Mouse (Mus musculus) splenic B cell, adult 2 months (primary cell): ENCODE results near the gene D630003M21Rik.

Experiments
- DNase-seq: peaks from one replicate; pipeline ENCODE4 v3.0.0-alpha.2; 2011; ENCODE audit warnings: low read depth, low spot score
- H3K27me3 ChIP-seq: 2 replicates; pipeline ENCODE4 v1.6.1; 2012; ENCODE audit warnings: mild to moderate bottlenecking, low read length, moderate library complexity, mixed read lengths; ENCODE audit not compliant: control insufficient read depth, poor library complexity, insufficient read depth, severe bottlenecking
- H3K36me3 ChIP-seq: 2 replicates; pipeline ENCODE4 v1.6.1; 2012; ENCODE audit warnings: mild to moderate bottlenecking, low read length, moderate library complexity, mixed read lengths; ENCODE audit not compliant: control insufficient read depth, poor library complexity, insufficient read depth, severe bottlenecking

D630003M21Rik gene

GRCm38 (mm10) chr2:158228670-158229502 is at the start of gene D630003M21Rik:
TSS of gene D630003M21Rik (minus strand) at chr2:158229222.
- no peak for DNase-seq
- Histone ChIP-seq H3K27me3 (no peaks in the 10 kb centered on the region), H3K36me3 (no peaks in the 10 kb centered on the region)

GRCm38 (mm10) chr2:158276878-158277277 is 47.9 kb upstream of the D630003M21Rik start:
- Histone ChIP-seq H3K27me3 (no peaks in the 10 kb centered on the region), H3K36me3 (no peaks in the 10 kb centered on the region)
- DNase-seq = no peak

- H3K27me3 ChIP-seq = no peaks in the 10 kb centered on the region
- no peak for DNase-seq
- no peaks in the 10 kb centered on the region for H3K36me3 ChIP-seq
Measured at GRCm38 (mm10) chr2:158276451-158276850, 47.4 kb upstream of the D630003M21Rik start.

GRCm38 (mm10) chr2:158275811-158276210 is 46.8 kb upstream of the D630003M21Rik start:
- no peak for DNase-seq
- no peaks in the 10 kb centered on the region for H3K36me3 ChIP-seq
- no peaks in the 10 kb centered on the region for H3K27me3 ChIP-seq

- Histone ChIP-seq H3K27me3 (no peaks in the 10 kb centered on the region), H3K36me3 (no peaks in the 10 kb centered on the region)
- DNase-seq = no peak
Measured at GRCm38 (mm10) chr2:158275349-158275748, 46.3 kb upstream of the D630003M21Rik start.

- no peaks in the 10 kb centered on the region for H3K36me3 ChIP-seq
- no peaks in the 10 kb centered on the region for H3K27me3 ChIP-seq
- DNase-seq = no peak
Measured at GRCm38 (mm10) chr2:158273646-158274045, 44.6 kb upstream of the D630003M21Rik start.

- no peaks in the 10 kb centered on the region for H3K27me3 ChIP-seq
- no peak for DNase-seq
Measured at GRCm38 (mm10) chr2:158270017-158270416, 41.0 kb upstream of the D630003M21Rik start.

GRCm38 (mm10) chr2:158264877-158265276 is 35.9 kb upstream of the D630003M21Rik start:
- no peak for DNase-seq
- Histone ChIP-seq H3K27me3 (no peaks in the 10 kb centered on the region), H3K36me3 (no peaks in the 10 kb centered on the region)

More at GRCm38 (mm10) chr2:158270017-158270416, 41.0 kb upstream of the D630003M21Rik start:
- H3K36me3 ChIP-seq = no peaks in the 10 kb centered on the region

- no peak for DNase-seq
- H3K27me3 ChIP-seq = no peaks in the 10 kb centered on the region
- H3K36me3 ChIP-seq = no peaks in the 10 kb centered on the region
Measured at GRCm38 (mm10) chr2:158259498-158259897, 30.5 kb upstream of the D630003M21Rik start.

- Histone ChIP-seq H3K27me3 (no peaks in the 10 kb centered on the region), H3K36me3 (no peaks in the 10 kb centered on the region)
- peak; percentile 74 for DNase-seq
Measured at GRCm38 (mm10) chr2:158258781-158259180, 29.8 kb upstream of the D630003M21Rik start.

GRCm38 (mm10) chr2:158258005-158258418 is 29.0 kb upstream of the D630003M21Rik start, which contains the start of gene Bpi:
TSS of gene Bpi (plus strand) at chr2:158258094.
- peak; percentile 66 for DNase-seq
- no peaks in the 10 kb centered on the region for H3K27me3 ChIP-seq

GRCm38 (mm10) chr2:158256894-158257293 is 27.9 kb upstream of the D630003M21Rik start:
- Histone ChIP-seq H3K27me3 (no peaks in the 10 kb centered on the region), H3K36me3 (no peaks in the 10 kb centered on the region)
- DNase-seq = no peak

More at GRCm38 (mm10) chr2:158258005-158258418, 29.0 kb upstream of the D630003M21Rik start, which contains the start of gene Bpi:
- H3K36me3 ChIP-seq = no peaks in the 10 kb centered on the region

- no peaks in the 10 kb centered on the region for H3K27me3 ChIP-seq
- H3K36me3 ChIP-seq = no peaks in the 10 kb centered on the region
- DNase-seq = no peak
Measured at GRCm38 (mm10) chr2:158253806-158254205, 24.8 kb upstream of the D630003M21Rik start.

GRCm38 (mm10) chr2:158250558-158250957 is 21.5 kb upstream of the D630003M21Rik start:
- DNase-seq = no peak
- no peaks in the 10 kb centered on the region for H3K36me3 ChIP-seq
- no peaks in the 10 kb centered on the region for H3K27me3 ChIP-seq

GRCm38 (mm10) chr2:158248318-158248717 is 19.3 kb upstream of the D630003M21Rik start:
- no peaks in the 10 kb centered on the region for H3K36me3 ChIP-seq
- no peaks in the 10 kb centered on the region for H3K27me3 ChIP-seq
- DNase-seq = no peak
